Mouse (Mus musculus) layer of hippocampus, adult 11-12 months (tissue): ENCODE data around the gene Tmcc3.

ENCODE experiments used
- DNase-seq: peaks from one replicate; pipeline ENCODE4 v3.0.0; 2022; ENCODE audit warnings: low spot score

Tmcc3 gene

GRCm38 (mm10) chr10:94631541-94632113 is 319.9 kb downstream of the Tmcc3 start:
- DNase-seq, result no peak

GRCm38 (mm10) chr10:94632245-94632644 is 320.5 kb downstream of the Tmcc3 start:
- DNase-seq, result no peak

- DNase-seq, result no peak
These were observed 326.9 kb downstream of the Tmcc3 start for GRCm38 (mm10) chr10:94638599-94638998.

GRCm38 (mm10) chr10:94639281-94639680 is 327.5 kb downstream of the Tmcc3 start:
- DNase-seq, result no peak

GRCm38 (mm10) chr10:94640067-94640466 is 328.3 kb downstream of the Tmcc3 start:
- DNase-seq, result no peak
